Mouse (Mus musculus): ENCODE data around the gene Gls2.
"Not testable (repeated sequence)": the region's sequence is repeated elsewhere in the genome, so short reads cannot be mapped to it uniquely, and the experiment has no call there.

Gene Gls2

GRCm38 (mm10) chr10:128194024-128194550 lies at the start of gene Gls2:
Gene Gls2 (plus strand): TSS chr10:128194457.
- peak; percentile 97 for DNase-seq

DNA sequence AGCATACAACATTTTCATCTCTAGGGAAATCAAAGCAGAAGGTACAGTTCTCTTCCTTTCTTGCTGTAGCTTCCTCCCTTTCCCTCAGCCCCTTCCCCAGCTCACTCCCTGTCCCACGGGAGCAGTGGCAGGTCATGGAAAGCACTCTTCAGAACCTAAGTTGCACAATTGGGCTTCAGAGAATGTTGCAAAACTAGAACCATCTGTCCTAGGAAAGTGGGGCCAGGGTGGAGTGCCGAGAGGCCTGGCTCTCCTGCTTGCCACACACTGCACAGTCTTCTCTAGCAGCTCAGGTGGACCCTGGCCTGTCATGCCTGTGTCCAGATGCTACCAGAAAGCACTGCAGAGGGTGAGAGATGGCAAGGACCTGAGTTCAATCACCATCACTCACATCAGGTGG lies 49.3 kb upstream of the Gls2 start:
- DNase-seq, result no peak

DNA sequence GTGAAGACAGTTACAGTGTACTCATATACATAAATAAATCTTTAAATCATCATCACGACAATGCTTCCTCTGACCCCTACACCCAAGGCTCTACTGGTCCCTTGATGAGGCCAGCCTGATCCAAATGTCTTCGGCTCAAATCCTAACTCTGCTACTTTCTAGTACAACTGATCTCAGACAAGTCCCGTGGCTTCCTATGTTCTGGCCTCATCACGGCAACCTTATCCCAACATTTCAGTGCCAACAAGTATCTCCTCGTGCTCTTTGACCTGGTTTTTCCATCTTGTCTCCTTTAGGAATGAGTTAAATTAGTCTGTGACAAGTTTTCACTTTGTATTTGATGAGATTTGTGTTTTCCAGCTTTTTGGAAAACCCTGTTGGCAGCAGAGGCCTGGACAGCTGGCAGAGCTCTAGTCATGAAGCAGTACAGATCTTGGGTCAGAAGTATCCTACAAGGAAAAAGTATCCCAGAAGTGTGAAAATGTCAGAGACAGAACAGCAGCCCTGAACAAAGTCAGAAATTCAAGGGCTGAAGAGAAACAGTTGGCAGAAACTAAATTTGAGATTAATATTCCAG lies 45.4 kb upstream of the Gls2 start:
- no peak for DNase-seq

- peak; percentile 64 for DNase-seq
Measured at GRCm38 (mm10) chr10:128149592-128149991, 44.7 kb upstream of the Gls2 start.

- no peak for DNase-seq
Measured at GRCm38 (mm10) chr10:128150941-128151340, 43.3 kb upstream of the Gls2 start.

- DNase-seq, result no peak
Measured at GRCm38 (mm10) chr10:128153978-128154377, 40.3 kb upstream of the Gls2 start.

DNA sequence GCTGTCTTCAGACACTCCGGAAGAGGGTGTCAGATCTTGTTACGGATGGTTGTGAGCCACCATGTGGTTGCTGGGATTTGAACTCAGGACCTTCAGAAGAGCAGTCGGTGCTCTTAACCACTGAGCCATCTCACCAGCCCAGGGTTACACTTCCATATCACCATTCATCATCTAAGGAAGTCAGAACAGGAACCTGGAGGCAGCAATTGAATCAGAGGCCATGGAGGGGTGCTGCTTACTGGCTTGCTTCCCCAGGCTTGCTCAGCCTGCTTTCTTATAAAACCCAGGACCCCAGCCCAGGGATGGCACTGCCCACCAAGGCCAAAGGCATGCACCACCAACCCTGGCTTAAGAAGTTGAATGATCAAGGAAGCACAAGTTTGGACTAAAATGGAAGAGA lies 28.5 kb upstream of the Gls2 start:
- DNase-seq, result not testable (repeated sequence)

DNA sequence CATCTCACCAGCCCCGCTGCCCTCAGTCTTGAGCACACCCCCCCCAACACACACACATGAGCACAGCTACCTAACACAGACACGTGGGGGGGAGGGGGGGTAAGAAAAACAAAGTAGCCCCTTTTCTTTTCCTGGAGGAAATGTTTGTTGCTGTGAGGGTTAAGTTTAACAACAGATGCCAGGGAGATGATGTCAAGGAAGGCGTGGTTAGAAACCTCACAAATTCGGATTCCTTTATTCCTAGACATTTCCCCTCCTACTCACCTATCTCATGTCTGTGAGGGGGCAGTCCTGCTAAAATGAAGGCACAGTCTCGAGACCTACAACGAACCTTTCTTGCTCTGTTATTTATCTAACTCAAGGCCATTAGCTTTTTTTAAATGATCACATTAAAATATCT lies 27.2 kb upstream of the Gls2 start:
- no peak for DNase-seq

DNA sequence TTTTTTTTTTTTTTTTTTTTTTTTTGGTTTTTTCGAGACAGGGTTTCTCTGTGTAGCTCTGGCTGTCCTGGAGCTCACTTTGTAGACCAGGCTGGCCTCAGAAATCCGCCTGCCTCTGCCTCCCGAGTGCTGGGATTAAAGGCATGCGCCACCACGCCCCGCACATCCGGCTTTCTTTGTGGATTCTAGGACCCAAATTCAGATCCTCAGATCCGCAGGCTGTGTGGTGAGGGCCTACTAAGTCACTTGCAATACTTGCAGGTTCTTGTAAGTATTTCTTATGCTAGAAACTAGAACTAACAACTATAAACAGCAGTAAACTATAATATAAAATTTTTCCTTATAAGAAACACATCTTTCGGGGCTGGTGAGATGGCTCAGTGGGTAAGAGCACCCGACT lies 22.9 kb upstream of the Gls2 start:
- not testable (repeated sequence) for DNase-seq

DNA sequence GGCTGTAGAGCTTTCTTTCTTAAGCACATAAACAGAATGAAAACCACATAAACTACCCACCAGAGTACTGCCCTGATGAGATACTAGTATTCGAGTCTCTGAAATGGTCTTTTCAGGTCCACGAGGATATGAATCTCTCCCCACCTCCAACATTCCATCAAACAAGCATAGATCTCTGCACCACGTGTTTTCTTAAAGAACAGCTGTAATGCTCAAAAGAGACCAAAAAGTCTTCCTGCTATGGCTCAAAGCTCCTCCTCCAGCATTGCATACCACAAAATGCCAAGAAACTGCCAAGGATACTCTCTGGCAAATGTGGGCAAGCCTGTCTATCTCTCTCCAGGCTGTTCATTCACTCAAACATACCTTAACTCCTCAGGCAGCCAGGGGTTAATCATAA lies 19.0 kb upstream of the Gls2 start:
- DNase-seq, result no peak

GRCm38 (mm10) chr10:128175996-128176755 lies 18.1 kb upstream of the Gls2 start:
- peak; percentile 90 for DNase-seq

DNA sequence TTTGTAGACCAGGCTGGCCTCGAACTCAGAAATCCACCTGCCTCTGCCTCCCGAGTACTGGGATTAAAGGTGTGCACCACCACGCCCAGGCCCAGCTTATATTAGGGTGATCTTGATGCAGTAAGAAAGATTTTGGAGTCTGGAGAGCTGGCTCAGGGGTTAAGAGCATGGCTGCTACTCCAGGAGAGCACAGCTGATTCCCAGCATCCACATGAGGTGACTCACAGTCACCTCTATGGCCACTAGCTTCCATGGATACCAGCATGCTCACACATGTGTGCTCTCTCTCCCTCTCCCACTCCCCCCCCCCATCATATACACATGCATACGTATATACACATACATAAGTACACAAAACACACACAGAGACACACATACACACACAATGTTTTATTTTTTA lies 16.9 kb upstream of the Gls2 start:
- no peak for DNase-seq

DNA sequence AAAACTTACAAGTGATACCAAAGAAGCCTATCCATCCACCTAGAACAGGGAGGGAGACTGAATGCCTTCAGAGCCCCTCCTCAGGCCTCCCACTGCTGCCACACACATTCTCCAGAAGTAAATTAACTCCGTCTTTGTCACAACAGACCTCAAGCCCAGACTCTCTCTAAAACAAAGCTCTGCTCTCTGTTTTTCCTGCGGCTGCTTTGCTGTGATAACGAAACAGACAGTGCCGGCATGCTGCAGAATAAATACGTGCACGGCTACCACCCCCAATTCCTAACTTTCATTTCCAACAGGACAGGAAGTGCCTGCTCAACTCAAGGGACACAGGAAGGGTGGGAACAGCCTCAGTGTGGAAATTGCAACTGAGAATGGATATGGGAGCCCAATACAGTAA lies 14.3 kb upstream of the Gls2 start, which contains the start of gene Rbms2:
Gene Rbms2 (minus strand): TSS at position 309 of the 400 bp plus-strand sequence.
- no peak for DNase-seq

- no peak for DNase-seq
Measured at GRCm38 (mm10) chr10:128184296-128184695, 10.0 kb upstream of the Gls2 start.

GRCm38 (mm10) chr10:128185277-128185940 lies 8.8 kb upstream of the Gls2 start:
- DNase-seq, result no peak

GRCm38 (mm10) chr10:128185959-128186358 lies 8.3 kb upstream of the Gls2 start:
- DNase-seq, result peak; percentile 87

- DNase-seq, result no peak
Measured at GRCm38 (mm10) chr10:128187181-128187605, 7.1 kb upstream of the Gls2 start.

- DNase-seq, result peak; percentile 81
Measured at GRCm38 (mm10) chr10:128188242-128188877, 5.9 kb upstream of the Gls2 start.

- DNase-seq, result no peak
Measured at GRCm38 (mm10) chr10:128191472-128191871, 2.8 kb upstream of the Gls2 start.

GRCm38 (mm10) chr10:128192030-128192766 lies 2.1 kb upstream of the Gls2 start:
- not testable (repeated sequence) for DNase-seq

- no peak for DNase-seq
Measured at GRCm38 (mm10) chr10:128193113-128193512, 1.1 kb upstream of the Gls2 start.
